Mouse (Mus musculus): ENCODE data around the gene Rbfox1.

Gene Rbfox1

GRCm38 (mm10) chr16:7359043-7359442, 1473.9 kb downstream of the Rbfox1 start:
- DNase-seq (ENCODE audit: low spot score in 2 of 2), result no peak

- DNase-seq (ENCODE audit: low spot score in 2 of 2), result no peak
Measured at GRCm38 (mm10) chr16:7360706-7361105, 1475.6 kb downstream of the Rbfox1 start.

GRCm38 (mm10) chr16:7365878-7366277, 1480.7 kb downstream of the Rbfox1 start:
- DNase-seq (ENCODE audit: low spot score in 2 of 2), result no peak

GRCm38 (mm10) chr16:7374146-7374545, 1489.0 kb downstream of the Rbfox1 start:
- no peak for DNase-seq (ENCODE audit: low spot score in 2 of 2)

- DNase-seq (ENCODE audit: low spot score in 2 of 2), result no peak
Measured at GRCm38 (mm10) chr16:7374674-7375073, 1489.5 kb downstream of the Rbfox1 start.

GRCm38 (mm10) chr16:7396101-7396500, 1510.9 kb downstream of the Rbfox1 start:
- no peak for DNase-seq (ENCODE audit: low spot score in 2 of 2)

GRCm38 (mm10) chr16:7404766-7405492, 1519.8 kb downstream of the Rbfox1 start:
- DNase-seq (ENCODE audit: low spot score in 2 of 2), result no peak

GRCm38 (mm10) chr16:7407862-7408640, 1522.9 kb downstream of the Rbfox1 start:
- DNase-seq (ENCODE audit: low spot score in 2 of 2), result no peak

GRCm38 (mm10) chr16:7419655-7420281, 1534.6 kb downstream of the Rbfox1 start:
- no peak for DNase-seq (ENCODE audit: low spot score in 2 of 2)

GRCm38 (mm10) chr16:7425386-7426089, 1540.4 kb downstream of the Rbfox1 start:
- no peak for DNase-seq (ENCODE audit: low spot score in 2 of 2)

GRCm38 (mm10) chr16:7433296-7433695, 1548.1 kb downstream of the Rbfox1 start:
- DNase-seq (ENCODE audit: low spot score in 2 of 2), result no peak

GRCm38 (mm10) chr16:7446791-7447290, 1561.7 kb downstream of the Rbfox1 start:
- no peak for DNase-seq (ENCODE audit: low spot score in 2 of 2)

- DNase-seq (ENCODE audit: low spot score in 2 of 2), result no peak
Measured at GRCm38 (mm10) chr16:7447718-7448649, 1562.8 kb downstream of the Rbfox1 start.

- DNase-seq (ENCODE audit: low spot score in 2 of 2), result no peak
Measured at GRCm38 (mm10) chr16:7451193-7451592, 1566.0 kb downstream of the Rbfox1 start.

- DNase-seq (ENCODE audit: low spot score in 2 of 2), result no peak
Measured at GRCm38 (mm10) chr16:7457571-7457970, 1572.4 kb downstream of the Rbfox1 start.
